Mouse (Mus musculus) ES-E14 (cell line): ENCODE data around the gene Serpinf2.

Source experiments
- CHD2 ChIP-seq: IDR thresholded peaks from 2 replicates; pipeline ENCODE4 v1.6.1; 2014; ENCODE audit warnings: mild to moderate bottlenecking, low read depth, low read length, inconsistent platforms
- HCFC1 ChIP-seq: IDR thresholded peaks from 2 replicates; pipeline ENCODE4 v1.6.1; 2012; ENCODE audit warnings: low read length, inconsistent platforms, borderline replicate concordance; ENCODE audit not compliant: insufficient read depth
- MAFK ChIP-seq: IDR thresholded peaks from 2 replicates; pipeline ENCODE4 v1.6.1; 2014; ENCODE audit warnings: mild to moderate bottlenecking, low read depth, low read length, inconsistent platforms; ENCODE audit not compliant: insufficient read depth
- ZC3H11A ChIP-seq: IDR thresholded peaks from 2 replicates; pipeline ENCODE4 v1.6.1; 2012; ENCODE audit warnings: low read depth, mild to moderate bottlenecking, inconsistent platforms, low read length, borderline replicate concordance

GRCm38 (mm10) chr11:75450936-75451335 lies 11.5 kb upstream of the Serpinf2 start:
- TF ChIP-seq HCFC1 (no peak), ZC3H11A (no peak), CHD2 (no peak), MAFK (no peak)
